Mouse (Mus musculus): ENCODE measurements around the gene Eps8l2. TPM values are rescaled to one million over a fixed set of nuclear protein-coding genes. Genes with fewer than 3 reads are reported as not detected.
A peak's percentile ranks its signal among the peaks of the same experiment; 100 is the strongest.

Eps8l2 gene
- polyA plus RNA-seq, 1 experiment from 2014 or later, result 22.4 TPM

GRCm38 (mm10) chr7:141317619-141318132 is 21.0 kb upstream of the Eps8l2 start:
- H3K4me2 ChIP-seq, result no peak overlapping the region
- DNase-seq (no peak), ATAC-seq (ENCODE audit: insufficient read depth) (no peak)
- no peak overlapping the region for H3K27ac ChIP-seq (ENCODE audit: low read depth)
- H3K9me3 ChIP-seq (ENCODE audit: low read depth, low read length), result no peaks in the 10 kb centered on the region
- no peaks in the 10 kb centered on the region for H3K4me1 ChIP-seq (ENCODE audit: insufficient read depth)
- H3K36me3 ChIP-seq (ENCODE audit: insufficient read depth), result peaks cover 95% of the 10 kb centered on the region
- no peak overlapping the region for H3K9ac ChIP-seq
- H3K27me3 ChIP-seq (ENCODE audit: insufficient read depth, low read length), result no peaks in the 10 kb centered on the region
- TF ChIP-seq CTCF (IDR thresholded peaks at IDR 0.05; ENCODE audit: low read depth), result no peak
- H3K4me3 ChIP-seq (ENCODE audit: low read depth, low read length), result no peak overlapping the region
- 71% methylated on average over 1 of the region's 1 CpGs for WGBS

GRCm38 (mm10) chr7:141319446-141319845 is 19.2 kb upstream of the Eps8l2 start:
- H3K4me2 ChIP-seq, result no peak overlapping the region
- TF ChIP-seq CTCF (IDR thresholded peaks at IDR 0.05; ENCODE audit: low read depth), result no peak
- no peaks in the 10 kb centered on the region for H3K9me3 ChIP-seq (ENCODE audit: low read depth, low read length)
- ATAC-seq (ENCODE audit: insufficient read depth) (no peak), DNase-seq (no peak)
- H3K9ac ChIP-seq, result no peak overlapping the region
- no peaks in the 10 kb centered on the region for H3K27me3 ChIP-seq (ENCODE audit: insufficient read depth, low read length)
- H3K4me1 ChIP-seq (ENCODE audit: insufficient read depth), result no peaks in the 10 kb centered on the region
- peaks cover 97% of the 10 kb centered on the region for H3K36me3 ChIP-seq (ENCODE audit: insufficient read depth)
- no peak overlapping the region for H3K27ac ChIP-seq (ENCODE audit: low read depth)
- WGBS, result 60% methylated on average over 2 of the region's 2 CpGs
- H3K4me3 ChIP-seq (ENCODE audit: low read depth, low read length), result no peak overlapping the region

- 85% methylated on average over 1 of the region's 1 CpGs for WGBS
- no peak for ATAC-seq (ENCODE audit: insufficient read depth)
- H3K4me3 ChIP-seq (ENCODE audit: low read depth, low read length), result no peak overlapping the region
Observed at GRCm38 (mm10) chr7:141324686-141325085, 14.0 kb upstream of the Eps8l2 start.

GRCm38 (mm10) chr7:141326546-141327446 is 11.9 kb upstream of the Eps8l2 start:
- H3K36me3 ChIP-seq (ENCODE audit: insufficient read depth), result peaks cover 26% of the 10 kb centered on the region
- H3K27ac ChIP-seq (ENCODE audit: low read depth), result peak overlapping the region; percentile 100
- H3K9me3 ChIP-seq (ENCODE audit: low read depth, low read length), result no peaks in the 10 kb centered on the region
- TF ChIP-seq CTCF (IDR thresholded peaks at IDR 0.05; ENCODE audit: low read depth), result no peak
- peak overlapping the region; percentile 100 for H3K4me2 ChIP-seq
- no peaks in the 10 kb centered on the region for H3K27me3 ChIP-seq (ENCODE audit: insufficient read depth, low read length)
- H3K4me1 ChIP-seq (ENCODE audit: insufficient read depth), result peaks cover 23% of the 10 kb centered on the region
- peak overlapping the region; percentile 89 for H3K9ac ChIP-seq
- 3% methylated on average over 35 of the region's 35 CpGs for WGBS
- DNase-seq (peak; percentile 21), ATAC-seq (ENCODE audit: insufficient read depth) (peak; percentile 21)
- H3K4me3 ChIP-seq (ENCODE audit: low read depth, low read length), result peak overlapping the region; percentile 72

More at GRCm38 (mm10) chr7:141324686-141325085, 14.0 kb upstream of the Eps8l2 start:
- Histone ChIP-seq H3K27me3 (ENCODE audit: insufficient read depth, low read length) (no peaks in the 10 kb centered on the region), H3K4me2 (no peak overlapping the region), H3K36me3 (ENCODE audit: insufficient read depth) (peaks cover 46% of the 10 kb centered on the region), H3K4me1 (ENCODE audit: insufficient read depth) (peaks cover 23% of the 10 kb centered on the region), H3K27ac (ENCODE audit: low read depth) (no peak overlapping the region), H3K9me3 (ENCODE audit: low read depth, low read length) (no peaks in the 10 kb centered on the region), H3K9ac (no peak overlapping the region; the same call in 1 of the 2 replicates)
- DNase-seq, result no peak
- TF ChIP-seq CTCF (IDR thresholded peaks at IDR 0.05; ENCODE audit: low read depth), result no peak

- WGBS, result under 1% methylated on average over 105 of the region's 105 CpGs
- peak within 1 kb of the TSS; percentile 89 for H3K9ac ChIP-seq
- TF ChIP-seq CTCF (IDR thresholded peaks at IDR 0.05; ENCODE audit: low read depth), result no peak
- H3K36me3 ChIP-seq (ENCODE audit: insufficient read depth), result peaks cover 21% of the 10 kb centered on the region
- DNase-seq, result peak; percentile 100
- H3K27ac ChIP-seq (ENCODE audit: low read depth), result peak within 1 kb of the TSS; percentile 100
- peaks cover 23% of the 10 kb centered on the region for H3K4me1 ChIP-seq (ENCODE audit: insufficient read depth)
- peak within 1 kb of the TSS; percentile 100 for H3K4me2 ChIP-seq
- peak; percentile 96 for ATAC-seq (ENCODE audit: insufficient read depth)
- no peaks in the 10 kb centered on the region for H3K9me3 ChIP-seq (ENCODE audit: low read depth, low read length)
- H3K27me3 ChIP-seq (ENCODE audit: insufficient read depth, low read length), result no peaks in the 10 kb centered on the region
- H3K4me3 ChIP-seq (ENCODE audit: low read depth, low read length), result peak within 1 kb of the TSS; percentile 72
Observed at GRCm38 (mm10) chr7:141327469-141328372, 11.0 kb upstream of the Eps8l2 start, which contains the start of the genes Deaf1 and Tmem80. TSS of gene Deaf1 (minus strand) at chr7:141327690. TSS of gene Tmem80 (plus strand) at chr7:141327739.

GRCm38 (mm10) chr7:141328373-141328990 is 10.2 kb upstream of the Eps8l2 start:
- ATAC-seq (ENCODE audit: insufficient read depth), result peak; percentile 15
- Histone ChIP-seq H3K9me3 (ENCODE audit: low read depth, low read length) (no peaks in the 10 kb centered on the region), H3K27me3 (ENCODE audit: insufficient read depth, low read length) (no peaks in the 10 kb centered on the region), H3K36me3 (ENCODE audit: insufficient read depth) (peaks cover 21% of the 10 kb centered on the region), H3K27ac (ENCODE audit: low read depth) (peak overlapping the region; percentile 100), H3K4me3 (ENCODE audit: low read depth, low read length) (peak overlapping the region; percentile 72), H3K9ac (peak overlapping the region; percentile 89), H3K4me2 (peak overlapping the region; percentile 100), H3K4me1 (ENCODE audit: insufficient read depth) (peaks cover 23% of the 10 kb centered on the region)
- WGBS, result 11% methylated on average over 24 of the region's 24 CpGs
- peak; percentile 27 for DNase-seq
- no peak for TF ChIP-seq CTCF (IDR thresholded peaks at IDR 0.05; ENCODE audit: low read depth)
